Mouse (Mus musculus) forebrain, postnatal 0 days (tissue): Measurements from ENCODE around the gene C1qtnf2. TPM values are rescaled to one million over a fixed set of nuclear protein-coding genes. Genes with fewer than 3 reads are reported as not detected.
A peak's percentile ranks its signal among the peaks of the same experiment; 100 is the strongest.

Experiments
- ATAC-seq: fragments of 200-750 bp; cut with Nextera tagmentation; 2 replicates; pipeline ENCODE4 v1.8.0; 2017; ENCODE audit warnings: mild to moderate bottlenecking, moderate library complexity
- DNase-seq: peaks from one replicate; pipeline ENCODE4 v3.0.0-alpha.2; 2015
- H3K27ac ChIP-seq: fragments of 300-500 bp; sonication (generic); 2 replicates; pipeline ENCODE4 v1.5.1; 2014; ENCODE audit warnings: low read depth, mild to moderate bottlenecking, antibody characterized with exemption, low read length, moderate library complexity, mixed read lengths
- H3K27me3 ChIP-seq: fragments of 300-500 bp; sonication (generic); 2 replicates; pipeline ENCODE4 v1.6.1; 2014; ENCODE audit warnings: mild to moderate bottlenecking, low read length, mixed read lengths; ENCODE audit not compliant: insufficient read depth
- H3K36me3 ChIP-seq: fragments of 300-500 bp; sonication (generic); 2 replicates; pipeline ENCODE4 v1.6.1; 2014; ENCODE audit warnings: mild to moderate bottlenecking, moderate library complexity; ENCODE audit not compliant: insufficient read depth
- H3K4me1 ChIP-seq: fragments of 300-500 bp; sonication (generic); 2 replicates; pipeline ENCODE4 v1.6.1; 2014; ENCODE audit warnings: antibody characterized with exemption; ENCODE audit not compliant: insufficient read depth
- H3K4me2 ChIP-seq: fragments of 300-500 bp; sonication (generic); 2 replicates; pipeline ENCODE4 v1.6.1; 2014; ENCODE audit warnings: low read depth, mild to moderate bottlenecking, moderate library complexity
- H3K4me3 ChIP-seq: fragments of 300-500 bp; sonication (generic); 2 replicates; pipeline ENCODE4 v1.5.1; 2014; ENCODE audit warnings: low read depth, low read length, mixed read lengths
- H3K9ac ChIP-seq: fragments of 300-500 bp; sonication (generic); 2 replicates; pipeline ENCODE4 v1.6.1; 2014; ENCODE audit warnings: mild to moderate bottlenecking
- H3K9me3 ChIP-seq: fragments of 300-500 bp; sonication (generic); 2 replicates; pipeline ENCODE4 v1.6.1; 2016; ENCODE audit warnings: low read length
- CTCF ChIP-seq: sonication (generic); IDR thresholded peaks from 2 replicates; pipeline ENCODE4 v1.5.1; 2016; ENCODE audit warnings: antibody characterized with exemption, control low read depth, low read depth
- WGBS: fragments of 180-500 bp; shearing (Covaris S2); extraction: QIAGEN DNeasy Blood & Tissue Kit; methylation state at CpG from one replicate; pipeline ENCODE4 v1.1.7; 2014; 5-methylcytosine and 5-hydroxymethylcytosine counted together
- polyA plus RNA-seq: library from polyadenylated mRNA; unstranded; fragments of >200 nt; fragmentation: Nextera tagmentation; extraction: Ambion mirVana; gene quantifications from 2 replicates; pipeline ENCODE4 v1.2.1, GENCODE M21; 2015
- total RNA-seq: library from RNA; depleted of rRNA; stranded (reverse); fragments of >200 nt; gene quantifications from 2 replicates; pipeline ENCODE4 v1.2.3, GENCODE M21; 2014; rRNA removed

C1qtnf2 gene
- total RNA-seq (15.5 and 16.8 TPM in 2 replicates), polyA plus RNA-seq (17.6 and 18.7 TPM in 2 replicates)

DNA sequence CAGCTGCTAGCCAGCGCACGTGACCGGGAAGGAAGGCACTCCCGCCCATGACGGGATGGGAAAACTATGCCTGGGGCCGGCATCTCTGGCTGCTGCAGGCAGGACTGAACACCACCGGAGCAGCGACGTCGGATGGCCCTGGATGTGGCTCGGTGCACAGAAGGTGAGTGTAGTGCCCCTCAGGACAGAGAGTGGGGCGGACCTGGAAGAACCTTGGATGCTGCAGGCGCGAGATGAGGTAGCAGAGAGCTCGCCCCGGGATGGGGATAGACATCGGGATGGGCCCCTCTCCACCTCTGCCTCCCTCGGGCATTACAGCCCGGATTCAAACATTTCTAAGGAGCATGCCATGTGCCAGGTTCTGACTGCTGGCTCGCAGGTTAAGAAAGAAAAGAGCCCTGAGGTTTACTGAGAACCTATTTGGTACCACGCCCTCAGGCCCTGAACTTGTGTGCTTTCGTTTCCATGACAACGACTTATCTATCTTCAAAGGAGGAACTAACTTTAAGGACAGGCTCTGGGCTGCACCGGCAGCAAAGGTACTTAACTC, at the start of gene C1qtnf2:
Gene C1qtnf2 (plus strand): TSS at position 52 of the 550 bp plus-strand sequence.
- Histone ChIP-seq H3K4me1 (peaks cover 6% of the 10 kb centered on the region; the same call in 1 of the 2 replicates), H3K27me3 (no peaks in the 10 kb centered on the region), H3K4me3 (peak within 1 kb of the TSS; percentile 40), H3K36me3 (no peaks in the 10 kb centered on the region), H3K9me3 (no peaks in the 10 kb centered on the region), H3K4me2 (peak within 1 kb of the TSS; percentile 67), H3K9ac (peak within 1 kb of the TSS; percentile 55), H3K27ac (no peak within 1 kb of the TSS)
- WGBS: 4% methylated on average over 24 of the region's 24 CpGs
- no peak for TF ChIP-seq CTCF
- ATAC-seq: peak; percentile 76
- DNase-seq: peak; percentile 59

DNA sequence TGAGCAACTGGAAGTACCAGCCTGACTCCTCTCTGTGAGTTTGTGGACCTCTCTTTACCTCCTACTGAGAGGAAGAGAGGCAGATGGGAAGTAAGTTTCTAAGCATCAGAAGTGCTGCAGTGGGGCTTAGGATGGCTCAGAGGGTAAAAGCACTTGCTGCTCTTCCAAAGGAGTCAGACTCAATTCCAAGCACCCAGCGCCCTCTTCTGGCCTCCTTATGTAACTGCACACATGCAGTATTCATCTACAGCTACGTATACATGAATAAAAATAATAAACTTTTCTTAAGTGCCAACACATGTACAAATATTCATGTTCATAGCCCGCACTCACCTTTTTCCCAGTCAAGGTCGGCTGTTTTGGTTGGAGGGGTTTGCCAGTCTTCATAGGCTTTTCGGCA, 49.7 kb upstream of the C1qtnf2 start:
- Histone ChIP-seq H3K9ac (no peak overlapping the region), H3K4me2 (no peak overlapping the region), H3K27ac (no peak overlapping the region), H3K36me3 (no peaks in the 10 kb centered on the region), H3K4me3 (no peak overlapping the region), H3K27me3 (no peaks in the 10 kb centered on the region), H3K9me3 (no peaks in the 10 kb centered on the region), H3K4me1 (no peaks in the 10 kb centered on the region)
- 74% methylated on average over 5 of the region's 5 CpGs for WGBS
- ATAC-seq: no peak
- TF ChIP-seq CTCF: peak; percentile 64
- no peak for DNase-seq

DNA sequence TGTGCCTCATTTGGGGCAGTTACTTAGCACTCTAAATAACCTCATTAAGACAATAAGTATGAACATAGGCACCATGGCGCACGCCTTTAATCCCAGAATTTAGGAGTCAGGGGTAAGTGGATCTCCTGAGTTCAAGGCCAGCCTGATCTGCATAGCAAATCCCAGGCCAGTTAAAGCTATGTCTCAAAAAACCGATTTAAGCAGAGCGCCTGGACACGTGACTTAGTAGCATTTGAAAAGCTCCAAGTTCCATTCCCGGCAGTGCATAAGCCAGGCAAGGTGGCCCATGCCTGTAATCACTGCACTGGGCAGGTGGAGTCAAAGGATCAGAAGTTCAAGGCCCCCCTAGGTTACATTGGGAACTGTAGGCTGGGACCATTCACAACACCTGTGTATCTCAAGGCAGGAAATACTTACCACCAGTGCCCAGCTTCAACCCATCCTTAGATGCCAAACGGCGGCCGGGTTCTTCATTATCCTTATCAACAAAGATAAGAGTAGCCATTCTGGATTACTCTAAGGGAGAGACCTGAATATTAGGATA, 48.8 kb upstream of the C1qtnf2 start:
- Histone ChIP-seq H3K27ac (no peak overlapping the region), H3K27me3 (no peaks in the 10 kb centered on the region), H3K4me3 (no peak overlapping the region), H3K4me2 (peak overlapping the region; percentile 66; the same call in 1 of the 2 replicates), H3K9ac (no peak overlapping the region), H3K36me3 (no peaks in the 10 kb centered on the region), H3K4me1 (no peaks in the 10 kb centered on the region), H3K9me3 (no peaks in the 10 kb centered on the region)
- DNase-seq: no peak
- WGBS: 91% methylated on average over 9 of the region's 9 CpGs
- ATAC-seq: no peak
- TF ChIP-seq CTCF: no peak

DNA sequence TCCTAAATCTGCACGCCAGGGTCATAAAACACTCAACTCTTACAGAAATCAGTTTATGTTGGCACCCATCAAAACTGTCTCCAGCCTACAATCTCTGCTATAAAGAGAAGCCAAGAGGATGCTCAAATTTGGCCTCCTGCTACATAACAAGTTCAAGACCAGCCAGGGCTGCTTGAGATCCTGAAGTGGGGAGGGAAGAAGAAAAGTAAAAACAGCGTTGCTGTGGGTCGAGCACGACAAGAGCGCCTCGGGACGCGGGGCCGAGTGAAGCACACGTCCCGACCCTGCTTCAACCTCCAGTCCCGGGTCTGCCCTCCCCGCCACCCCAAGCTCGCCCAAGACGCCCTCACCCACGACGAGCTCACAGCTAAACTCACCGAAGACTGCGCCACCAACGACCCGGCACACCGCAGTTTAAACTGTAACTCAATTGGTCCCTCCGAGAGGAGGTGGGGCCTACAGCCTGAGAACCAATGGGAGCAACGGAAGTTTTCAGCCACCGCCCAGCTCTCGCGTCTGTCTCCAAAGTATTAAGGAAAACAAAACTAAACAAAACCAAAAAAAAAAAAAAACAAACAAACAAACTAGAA, 48.2 kb upstream of the C1qtnf2 start, which contains the start of gene Pttg1:
Gene Pttg1 (minus strand): TSS at position 428 of the 590 bp plus-strand sequence.
- Histone ChIP-seq H3K9ac (peak within 1 kb of the TSS; percentile 43), H3K27me3 (no peaks in the 10 kb centered on the region), H3K9me3 (no peaks in the 10 kb centered on the region), H3K4me1 (no peaks in the 10 kb centered on the region), H3K36me3 (no peaks in the 10 kb centered on the region), H3K4me2 (peak within 1 kb of the TSS; percentile 66), H3K4me3 (peak within 1 kb of the TSS; percentile 54), H3K27ac (no peak within 1 kb of the TSS)
- ATAC-seq: peak; percentile 99
- no peak for TF ChIP-seq CTCF
- DNase-seq: peak; percentile 77
- WGBS: 4% methylated on average over 27 of the region's 27 CpGs

DNA sequence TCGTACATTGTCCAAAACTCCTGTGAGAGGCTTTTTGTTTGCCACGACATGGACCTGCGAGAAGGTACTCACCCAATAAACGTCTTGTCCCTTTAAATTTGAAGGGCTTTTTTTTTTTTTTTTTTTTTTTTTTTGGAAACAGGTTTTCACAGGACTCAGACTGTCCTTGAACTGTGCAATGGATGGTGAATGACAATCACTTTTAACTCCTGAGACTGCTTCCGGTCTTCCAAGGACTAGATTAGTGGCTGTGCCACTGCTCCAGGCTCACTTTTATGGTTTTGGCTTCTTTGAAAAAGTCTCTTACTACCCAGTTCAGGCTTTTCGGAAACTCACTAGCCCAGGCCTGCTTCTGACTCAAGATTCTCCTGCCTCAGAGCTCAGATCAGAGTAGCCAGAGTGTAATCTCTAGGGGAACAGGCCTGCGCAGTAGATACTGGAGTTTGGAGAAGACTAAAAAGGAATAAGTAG, 47.6 kb upstream of the C1qtnf2 start:
- Histone ChIP-seq H3K4me3 (peak overlapping the region; percentile 54), H3K4me1 (no peaks in the 10 kb centered on the region), H3K36me3 (no peaks in the 10 kb centered on the region), H3K9ac (no peak overlapping the region), H3K9me3 (no peaks in the 10 kb centered on the region), H3K4me2 (peak overlapping the region; percentile 66), H3K27me3 (no peaks in the 10 kb centered on the region), H3K27ac (no peak overlapping the region)
- DNase-seq (no peak), ATAC-seq (peak; percentile 19; the same call in 1 of the 2 replicates)
- TF ChIP-seq CTCF: no peak
- 20% methylated on average over 7 of the region's 7 CpGs for WGBS

DNA sequence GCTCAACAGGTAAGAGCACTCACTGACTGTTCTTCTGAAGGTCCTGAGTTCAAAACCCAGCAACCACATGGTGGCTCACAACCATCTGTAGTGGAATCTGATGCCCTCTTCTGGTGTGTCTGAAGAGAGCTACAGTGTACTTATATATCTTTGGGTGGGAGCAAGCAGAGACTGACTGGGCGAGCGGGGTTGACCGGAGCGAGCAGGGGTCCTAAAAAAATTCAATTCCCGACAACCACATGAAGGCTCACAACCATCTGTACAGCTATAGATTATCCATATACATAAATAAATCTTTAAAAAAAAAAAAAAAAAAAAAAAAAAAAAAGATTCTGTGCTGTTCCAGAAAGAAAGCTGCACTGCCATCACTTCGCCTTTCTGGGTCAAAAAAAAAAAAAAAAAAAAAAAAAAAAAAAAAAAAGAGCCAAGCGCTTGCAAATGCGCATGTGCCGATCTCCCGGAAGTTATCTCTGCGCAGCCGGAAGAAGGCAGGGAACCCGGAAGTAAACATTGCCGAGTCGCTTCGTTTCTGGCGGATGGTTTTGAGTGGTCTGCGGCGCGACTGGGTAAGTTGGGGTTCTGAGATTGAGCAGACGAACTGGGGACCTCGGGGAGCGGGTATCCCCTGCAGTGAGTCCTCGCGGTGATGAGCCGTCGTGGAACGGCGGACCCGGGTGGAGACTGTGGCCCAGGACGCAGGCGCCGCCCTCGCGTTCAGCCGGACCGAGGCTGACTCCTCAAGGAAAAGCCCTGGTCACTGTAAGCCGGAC, 40.6 kb upstream of the C1qtnf2 start, which contains the start of gene Slu7:
Gene Slu7 (plus strand): TSS at position 491 of the 770 bp plus-strand sequence.
- peak; percentile 30; the same call in 1 of the 2 replicates for TF ChIP-seq CTCF

More for the DNA sequence above, 40.6 kb upstream of the C1qtnf2 start, which contains the start of gene Slu7:
- peaks cover 6% of the 10 kb centered on the region; the same call in 1 of the 2 replicates for H3K4me1 ChIP-seq
- 9% methylated on average over 38 of the region's 38 CpGs for WGBS
- H3K4me3 ChIP-seq: peak within 1 kb of the TSS; percentile 82
- peak; percentile 95 for ATAC-seq
- peaks cover 11% of the 10 kb centered on the region; the same call in 1 of the 2 replicates for H3K36me3 ChIP-seq
- peak within 1 kb of the TSS; percentile 85 for H3K9ac ChIP-seq
- no peaks in the 10 kb centered on the region for H3K9me3 ChIP-seq
- H3K4me2 ChIP-seq: peak within 1 kb of the TSS; percentile 63
- H3K27me3 ChIP-seq: no peaks in the 10 kb centered on the region
- peak within 1 kb of the TSS; percentile 73 for H3K27ac ChIP-seq
- DNase-seq: peak; percentile 89
